Mouse (Mus musculus): ENCODE data around the gene Myom1. TPM values are rescaled to one million over a fixed set of nuclear protein-coding genes. Genes with fewer than 3 reads are reported as not detected.
"Not testable (repeated sequence)": the region's sequence is repeated elsewhere in the genome, so short reads cannot be mapped to it uniquely, and the experiment has no call there.

The Myom1 gene
- polyA plus RNA-seq (2015; fragmentation: Nextera tagmentation; extraction: Ambion mirVana): 156 and 169 TPM in 2 replicates

GRCm38 (mm10) chr17:71002081-71002743 lies at the start of gene Myom1:
TSS of gene Myom1 (plus strand) at chr17:71002633.
- Histone ChIP-seq H3K27me3 (replicated peaks) (no peaks in the 10 kb centered on the region), H3K36me3 (peaks cover 10% of the 10 kb centered on the region), H3K4me2 (peak within 1 kb of the TSS; percentile 79), H3K9me3 (no peaks in the 10 kb centered on the region; the same call in 1 of the 2 replicates), H3K9ac (peak within 1 kb of the TSS; percentile 100), H3K4me3 (peak within 1 kb of the TSS; percentile 95), H3K27ac (replicated peaks) (peak within 1 kb of the TSS; percentile 100), H3K4me1 (peaks cover 47% of the 10 kb centered on the region)
- under 1% methylated on average over 65 of the region's 65 CpGs for WGBS
- ATAC-seq (ENCODE audit: extremely low read depth, insufficient number of reproducible peaks, low FRiP score, low TSS enrichment): peak; percentile 90

GRCm38 (mm10) chr17:70963546-70963945 lies 38.9 kb upstream of the Myom1 start:
- not testable (repeated sequence) for H3K4me3 ChIP-seq; H3K27me3 ChIP-seq (replicated peaks); H3K4me1 ChIP-seq; H3K27ac ChIP-seq (replicated peaks); H3K9ac ChIP-seq; H3K4me2 ChIP-seq; H3K36me3 ChIP-seq; H3K9me3 ChIP-seq
- ATAC-seq (ENCODE audit: extremely low read depth, insufficient number of reproducible peaks, low FRiP score, low TSS enrichment): peak; percentile 100
- WGBS: 66% methylated on average over 13 of the region's 13 CpGs

- no peak for ATAC-seq (ENCODE audit: extremely low read depth, insufficient number of reproducible peaks, low FRiP score, low TSS enrichment)
- H3K9ac ChIP-seq: no peak overlapping the region
- WGBS: 70% methylated on average over 2 of the region's 2 CpGs
- H3K4me2 ChIP-seq: no peak overlapping the region
- H3K4me3 ChIP-seq: no peak overlapping the region
- no peaks in the 10 kb centered on the region for H3K36me3 ChIP-seq
- 0 out of 2 replicates have a peak, but pooled peaks cover 3% of the 10 kb centered on the region for H3K4me1 ChIP-seq
- H3K9me3 ChIP-seq: no peaks in the 10 kb centered on the region
- H3K27me3 ChIP-seq (replicated peaks): peaks cover 6% of the 10 kb centered on the region; the same call in 1 of the 2 replicates
- H3K27ac ChIP-seq (replicated peaks): no peak overlapping the region
Measured at GRCm38 (mm10) chr17:70965281-70965680, 37.2 kb upstream of the Myom1 start.

- no peaks in the 10 kb centered on the region for H3K36me3 ChIP-seq
- no peak for ATAC-seq (ENCODE audit: extremely low read depth, insufficient number of reproducible peaks, low FRiP score, low TSS enrichment)
- H3K27ac ChIP-seq (replicated peaks): no peak overlapping the region
- H3K9me3 ChIP-seq: no peaks in the 10 kb centered on the region
- no peak overlapping the region for H3K4me2 ChIP-seq
- H3K27me3 ChIP-seq (replicated peaks): peaks cover 6% of the 10 kb centered on the region; the same call in 1 of the 2 replicates
- WGBS: 89% methylated on average over 7 of the region's 7 CpGs
- H3K4me1 ChIP-seq: 0 out of 2 replicates have a peak, but pooled peaks cover 3% of the 10 kb centered on the region
- no peak overlapping the region for H3K4me3 ChIP-seq
- no peak overlapping the region for H3K9ac ChIP-seq
Measured at GRCm38 (mm10) chr17:70966126-70966525, 36.3 kb upstream of the Myom1 start.

GRCm38 (mm10) chr17:70967191-70967590 lies 35.2 kb upstream of the Myom1 start:
- Histone ChIP-seq H3K27ac (replicated peaks) (no peak overlapping the region), H3K27me3 (replicated peaks) (peaks cover 6% of the 10 kb centered on the region; the same call in 1 of the 2 replicates), H3K36me3 (no peaks in the 10 kb centered on the region), H3K9ac (no peak overlapping the region), H3K4me3 (no peak overlapping the region), H3K4me2 (no peak overlapping the region), H3K4me1 (0 out of 2 replicates have a peak, but pooled peaks cover 3% of the 10 kb centered on the region), H3K9me3 (no peaks in the 10 kb centered on the region)
- ATAC-seq (ENCODE audit: extremely low read depth, insufficient number of reproducible peaks, low FRiP score, low TSS enrichment): no peak
- whole genome bisulfite sequencing: 55% methylated on average over 9 of the region's 9 CpGs

GRCm38 (mm10) chr17:70967646-70968045 lies 34.8 kb upstream of the Myom1 start:
- no peaks in the 10 kb centered on the region for H3K36me3 ChIP-seq
- WGBS: 57% methylated on average over 12 of the region's 12 CpGs
- no peak overlapping the region for H3K4me2 ChIP-seq
- H3K9me3 ChIP-seq: no peaks in the 10 kb centered on the region
- no peak overlapping the region for H3K27ac ChIP-seq (replicated peaks)
- peaks cover 6% of the 10 kb centered on the region; the same call in 1 of the 2 replicates for H3K27me3 ChIP-seq (replicated peaks)
- H3K4me1 ChIP-seq: 0 out of 2 replicates have a peak, but pooled peaks cover 3% of the 10 kb centered on the region
- no peak overlapping the region for H3K4me3 ChIP-seq
- H3K9ac ChIP-seq: no peak overlapping the region
- ATAC-seq (ENCODE audit: extremely low read depth, insufficient number of reproducible peaks, low FRiP score, low TSS enrichment): no peak

GRCm38 (mm10) chr17:70968606-70969191 lies 33.7 kb upstream of the Myom1 start:
- Histone ChIP-seq H3K9ac (no peak overlapping the region), H3K36me3 (peaks cover 8% of the 10 kb centered on the region), H3K9me3 (no peaks in the 10 kb centered on the region), H3K4me2 (no peak overlapping the region), H3K4me1 (peaks cover 7% of the 10 kb centered on the region; the same call in 1 of the 2 replicates), H3K4me3 (no peak overlapping the region), H3K27ac (replicated peaks) (no peak overlapping the region), H3K27me3 (replicated peaks) (peaks cover 6% of the 10 kb centered on the region; the same call in 1 of the 2 replicates)
- ATAC-seq (ENCODE audit: extremely low read depth, insufficient number of reproducible peaks, low FRiP score, low TSS enrichment): no peak
- 24% methylated on average over 8 of the region's 8 CpGs for WGBS

- ATAC-seq (ENCODE audit: extremely low read depth, insufficient number of reproducible peaks, low FRiP score, low TSS enrichment): no peak
- no peak overlapping the region for H3K27ac ChIP-seq (replicated peaks)
- H3K27me3 ChIP-seq (replicated peaks): peaks cover 21% of the 10 kb centered on the region
- 0 out of 2 replicates have a peak overlapping the region, but pooled peaks have one; percentile 10 for H3K9ac ChIP-seq
- H3K9me3 ChIP-seq: no peaks in the 10 kb centered on the region
- H3K4me3 ChIP-seq: no peak overlapping the region
- peaks cover 7% of the 10 kb centered on the region; the same call in 1 of the 2 replicates for H3K4me1 ChIP-seq
- peaks cover 33% of the 10 kb centered on the region for H3K36me3 ChIP-seq
- WGBS: 60% methylated on average over 11 of the region's 11 CpGs
- no peak overlapping the region for H3K4me2 ChIP-seq
Measured at GRCm38 (mm10) chr17:70971206-70971605, 31.2 kb upstream of the Myom1 start.

- no peak overlapping the region for H3K4me3 ChIP-seq
- no peak overlapping the region for H3K9ac ChIP-seq
- H3K36me3 ChIP-seq: peaks cover 40% of the 10 kb centered on the region
- H3K4me2 ChIP-seq: no peak overlapping the region
- H3K9me3 ChIP-seq: no peaks in the 10 kb centered on the region
- H3K27me3 ChIP-seq (replicated peaks): peaks cover 32% of the 10 kb centered on the region
- ATAC-seq (ENCODE audit: extremely low read depth, insufficient number of reproducible peaks, low FRiP score, low TSS enrichment): no peak
- peaks cover 5% of the 10 kb centered on the region; the same call in 1 of the 2 replicates for H3K4me1 ChIP-seq
- H3K27ac ChIP-seq (replicated peaks): no peak overlapping the region
- WGBS: 62% methylated on average over 9 of the region's 9 CpGs
Measured at GRCm38 (mm10) chr17:70973398-70973797, 29.0 kb upstream of the Myom1 start.

GRCm38 (mm10) chr17:70974065-70974464 lies 28.4 kb upstream of the Myom1 start:
- H3K27ac ChIP-seq (replicated peaks); ATAC-seq (ENCODE audit: extremely low read depth, insufficient number of reproducible peaks, low FRiP score, low TSS enrichment); H3K4me2 ChIP-seq; H3K4me3 ChIP-seq; H3K9me3 ChIP-seq; H3K9ac ChIP-seq; H3K4me1 ChIP-seq: not testable (repeated sequence)
- peaks cover 40% of the 10 kb centered on the region for H3K36me3 ChIP-seq
- H3K27me3 ChIP-seq (replicated peaks): peaks cover 32% of the 10 kb centered on the region
- 88% methylated on average over 14 of the region's 14 CpGs for WGBS

- Histone ChIP-seq H3K27me3 (replicated peaks) (peaks cover 47% of the 10 kb centered on the region), H3K9ac (no peak overlapping the region), H3K4me1 (peaks cover 17% of the 10 kb centered on the region), H3K36me3 (peaks cover 64% of the 10 kb centered on the region), H3K9me3 (no peaks in the 10 kb centered on the region; the same call in 1 of the 2 replicates), H3K4me3 (no peak overlapping the region), H3K4me2 (no peak overlapping the region), H3K27ac (replicated peaks) (no peak overlapping the region)
- ATAC-seq (ENCODE audit: extremely low read depth, insufficient number of reproducible peaks, low FRiP score, low TSS enrichment): no peak
- 80% methylated on average over 6 of the region's 6 CpGs for WGBS
Measured at GRCm38 (mm10) chr17:70977799-70978198, 24.6 kb upstream of the Myom1 start.
